Mouse (Mus musculus): ENCODE data around the gene Sys1.

DNA sequence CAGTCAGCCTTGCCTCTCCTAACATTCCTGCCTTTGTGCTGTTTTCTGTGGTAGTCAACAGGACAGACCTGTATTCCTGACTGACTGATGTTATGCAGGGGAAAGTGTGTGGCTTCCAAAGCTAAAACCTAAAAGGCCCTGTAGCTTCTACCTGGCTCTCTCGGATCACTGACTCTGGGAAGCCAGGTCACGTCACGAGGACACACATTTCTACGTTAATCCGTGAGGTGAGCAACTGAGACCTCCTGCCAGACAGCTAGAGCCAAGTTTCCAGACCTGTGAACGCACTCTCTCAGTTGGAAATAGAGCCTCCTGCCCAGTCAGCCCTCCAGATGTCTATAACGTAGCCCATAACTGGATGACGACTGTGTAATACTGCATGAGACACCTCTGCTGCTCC lies 34.8 kb upstream of the Sys1 start:
- TF ChIP-seq GATA1 (IDR thresholded peaks at IDR 0.05; ENCODE audit: borderline replicate concordance, low read length) (no peak), FLI1 (IDR thresholded peaks at IDR 0.05; ENCODE audit: low read length) (no peak)
